Mouse (Mus musculus) MEL (cell line): Measurements from ENCODE around the gene Rab8a. TPM values are rescaled to one million over a fixed set of nuclear protein-coding genes. Genes with fewer than 3 reads are reported as not detected.
"Not testable (repeated sequence)": the region's sequence is repeated elsewhere in the genome, so short reads cannot be mapped to it uniquely, and the experiment has no call there.

Experiments
- DNase-seq: peaks from one replicate; pipeline ENCODE4 v3.0.0; 2011; ENCODE audit warnings: low read depth, low spot score
- H3K27ac ChIP-seq: 2 replicates; pipeline ENCODE4 v1.5.1; 2012; ENCODE audit warnings: low read depth, mild to moderate bottlenecking, control low read depth, low read length, moderate library complexity; ENCODE audit not compliant: control insufficient read depth
- H3K27me3 ChIP-seq, 2 experiments: fragments of 150-350 bp in 1 of 2; sonication (generic) in 1 of 2; 2 replicates each; pipeline ENCODE4 v1.6.1; 2012; ENCODE audit warnings: low read length in 2 of 2, mild to moderate bottlenecking in 2 of 2, improper control_type of control experiment in 1 of 2, moderate library complexity in 1 of 2; ENCODE audit not compliant: insufficient read depth in 2 of 2, control insufficient read depth in 1 of 2
- H3K36me3 ChIP-seq, 2 experiments: 2 replicates each; pipeline ENCODE4 v1.6.1; 2012 to 2014; ENCODE audit warnings: low read length in 2 of 2, improper control_type of control experiment in 1 of 2, inconsistent platforms in 1 of 2, mild to moderate bottlenecking in 1 of 2; ENCODE audit not compliant: insufficient read depth in 2 of 2, control insufficient read depth in 1 of 2
- H3K4me1 ChIP-seq, 2 experiments: fragments of 150-350 bp in 1 of 2; sonication (generic) in 1 of 2; 2 replicates each; pipeline ENCODE4 v1.6.1; 2012; ENCODE audit warnings: low read length in 2 of 2, improper control_type of control experiment in 1 of 2, mild to moderate bottlenecking in 1 of 2; ENCODE audit not compliant: insufficient read depth in 2 of 2, control insufficient read depth in 1 of 2
- H3K4me3 ChIP-seq, 2 experiments: fragments of 150-350 bp in 1 of 2; sonication (generic) in 1 of 2; 2 replicates each; pipeline ENCODE4 v1.5.1; 2012; ENCODE audit warnings: low read depth in 2 of 2, low read length in 2 of 2, mild to moderate bottlenecking in 2 of 2, moderate library complexity in 2 of 2, control low read depth in 1 of 2, improper control_type of control experiment in 1 of 2; ENCODE audit not compliant: control insufficient read depth in 1 of 2, insufficient read depth in 1 of 2
- H3K79me2 ChIP-seq: 2 replicates; pipeline ENCODE4 v1.6.1; 2012; ENCODE audit warnings: mild to moderate bottlenecking, low read length, moderate library complexity; ENCODE audit not compliant: control insufficient read depth, poor library complexity, insufficient read depth
- H3K9ac ChIP-seq: 2 replicates; pipeline ENCODE4 v1.6.1; 2012; ENCODE audit warnings: low read depth, mild to moderate bottlenecking, control low read depth, low read length, moderate library complexity; ENCODE audit not compliant: control insufficient read depth, poor library complexity, severe bottlenecking
- H3K9me3 ChIP-seq: fragments of 150-350 bp; sonication (generic); replicated peaks from 2 replicates; pipeline ENCODE4 v1.6.1; 2012; ENCODE audit warnings: mild to moderate bottlenecking, low read length, improper control_type of control experiment, moderate library complexity; ENCODE audit not compliant: insufficient read depth
- BHLHE40 ChIP-seq: IDR thresholded peaks from 2 replicates; pipeline ENCODE4 v1.6.1; 2012; ENCODE audit warnings: low read depth, mild to moderate bottlenecking, inconsistent platforms, low read length, improper control_type of control experiment, borderline replicate concordance
- CHD1 ChIP-seq: IDR thresholded peaks from 2 replicates; pipeline ENCODE4 v1.6.1; 2012; ENCODE audit warnings: low read depth, mild to moderate bottlenecking, inconsistent platforms, low read length, improper control_type of control experiment
- CTCF ChIP-seq, 3 experiments: IDR thresholded peaks in 2 of 3; conservative IDR thresholded peaks in 1 of 3; 2 replicates each; pipeline ENCODE4 v1.5.1; 2011 to 2012; ENCODE audit warnings: low read length in 3 of 3, low read depth in 2 of 3, mild to moderate bottlenecking in 2 of 3, improper control_type of control experiment in 1 of 3, inconsistent platforms in 1 of 3, mixed read lengths in 1 of 3, moderate library complexity in 1 of 3; ENCODE audit not compliant: control insufficient read depth in 1 of 3, insufficient read depth in 1 of 3, poor library complexity in 1 of 3, severe bottlenecking in 1 of 3
- E2F4 ChIP-seq: IDR thresholded peaks from 2 replicates; pipeline ENCODE4 v1.6.1; 2011; ENCODE audit warnings: low read depth, low read length, improper control_type of control experiment, borderline replicate concordance
- ELF1 ChIP-seq: IDR thresholded peaks from 2 replicates; pipeline ENCODE4 v1.6.1; 2014; ENCODE audit warnings: low read depth, mild to moderate bottlenecking, inconsistent platforms, low read length, improper control_type of control experiment, moderate library complexity
- GABPA ChIP-seq: IDR thresholded peaks from 2 replicates; pipeline ENCODE4 v1.6.1; 2012; ENCODE audit warnings: low read depth, mild to moderate bottlenecking, inconsistent platforms, low read length, improper control_type of control experiment, moderate library complexity
- HCFC1 ChIP-seq: IDR thresholded peaks from 2 replicates; pipeline ENCODE4 v1.6.1; 2012; ENCODE audit warnings: low read depth, mild to moderate bottlenecking, inconsistent platforms, low read length, improper control_type of control experiment, moderate library complexity
- JUND ChIP-seq: IDR thresholded peaks from 2 replicates; pipeline ENCODE4 v1.6.1; 2011; ENCODE audit warnings: low read depth, mild to moderate bottlenecking, improper control_type of control experiment, low read length
- MAX ChIP-seq: IDR thresholded peaks from 2 replicates; pipeline ENCODE4 v1.6.1; 2011; ENCODE audit warnings: low read length, improper control_type of control experiment
- MAZ ChIP-seq: IDR thresholded peaks from 2 replicates; pipeline ENCODE4 v1.6.1; 2012; ENCODE audit warnings: low read depth, mild to moderate bottlenecking, inconsistent platforms, low read length, improper control_type of control experiment
- MXI1 ChIP-seq: IDR thresholded peaks from 2 replicates; pipeline ENCODE4 v1.6.1; 2011; ENCODE audit warnings: mild to moderate bottlenecking, low read depth, low read length, improper control_type of control experiment
- MYB ChIP-seq: IDR thresholded peaks from 2 replicates; pipeline ENCODE4 v1.6.1; 2011; ENCODE audit warnings: mild to moderate bottlenecking, low read depth, low read length, improper control_type of control experiment
- NELFE ChIP-seq: IDR thresholded peaks from 2 replicates; pipeline ENCODE4 v1.6.1; 2011; ENCODE audit warnings: low read depth, low read length, improper control_type of control experiment
- NRF1 ChIP-seq: IDR thresholded peaks from 2 replicates; pipeline ENCODE4 v1.6.1; 2014; ENCODE audit warnings: low read depth, mild to moderate bottlenecking, inconsistent platforms, low read length, improper control_type of control experiment, moderate library complexity; ENCODE audit not compliant: poor library complexity, insufficient read depth, severe bottlenecking
- POLR2AphosphoS2 ChIP-seq: IDR thresholded peaks from 2 replicates; pipeline ENCODE4 v1.6.1; 2011; ENCODE audit warnings: low read length, improper control_type of control experiment
- RAD21 ChIP-seq: IDR thresholded peaks from 2 replicates; pipeline ENCODE4 v1.6.1; 2011; ENCODE audit warnings: mild to moderate bottlenecking, low read depth, low read length, improper control_type of control experiment
- RCOR1 ChIP-seq: IDR thresholded peaks from 2 replicates; pipeline ENCODE4 v1.6.1; 2012; ENCODE audit warnings: low read depth, mild to moderate bottlenecking, inconsistent platforms, low read length, improper control_type of control experiment
- TAL1 ChIP-seq: IDR thresholded peaks from 2 replicates; pipeline ENCODE4 v1.6.1; 2012; ENCODE audit warnings: mild to moderate bottlenecking, inconsistent platforms, low read length, moderate library complexity, mixed read lengths
- TCF12 ChIP-seq: IDR thresholded peaks from 2 replicates; pipeline ENCODE4 v1.6.1; 2014; ENCODE audit warnings: low read depth, mild to moderate bottlenecking, inconsistent platforms, low read length, improper control_type of control experiment, moderate library complexity
- UBTF ChIP-seq: IDR thresholded peaks from 2 replicates; pipeline ENCODE4 v1.6.1; 2012; ENCODE audit warnings: low read depth, mild to moderate bottlenecking, inconsistent platforms, low read length, improper control_type of control experiment, moderate library complexity, borderline replicate concordance; ENCODE audit not compliant: insufficient read depth
- USF1 ChIP-seq: IDR thresholded peaks from 2 replicates; pipeline ENCODE4 v1.6.1; 2014; ENCODE audit warnings: low read depth, mild to moderate bottlenecking, inconsistent platforms, low read length, improper control_type of control experiment, moderate library complexity
- USF2 ChIP-seq, 2 experiments: IDR thresholded peaks; 2 replicates each; pipeline ENCODE4 v1.6.1; 2011 to 2012; ENCODE audit warnings: improper control_type of control experiment in 2 of 2, low read length in 2 of 2, borderline replicate concordance in 1 of 2, inconsistent platforms in 1 of 2, low read depth in 1 of 2, mild to moderate bottlenecking in 1 of 2; ENCODE audit not compliant: insufficient read depth in 1 of 2
- ZC3H11A ChIP-seq: IDR thresholded peaks from 2 replicates; pipeline ENCODE4 v1.6.1; 2012; ENCODE audit warnings: low read depth, mild to moderate bottlenecking, inconsistent platforms, low read length, improper control_type of control experiment
- ZKSCAN1 ChIP-seq: IDR thresholded peaks from 2 replicates; pipeline ENCODE4 v1.6.1; 2012; ENCODE audit warnings: low read depth, mild to moderate bottlenecking, inconsistent platforms, low read length, improper control_type of control experiment, moderate library complexity
- ZMIZ1 ChIP-seq: IDR thresholded peaks from 2 replicates; pipeline ENCODE4 v1.6.1; 2012; ENCODE audit warnings: low read depth, mild to moderate bottlenecking, inconsistent platforms, low read length, improper control_type of control experiment, moderate library complexity
- polyA plus RNA-seq, 2 experiments: library from polyadenylated mRNA; stranded (reverse) in 1 of 2; unstranded in 1 of 2; fragments of >175 nt in 1 of 2; fragments of >200 nt in 1 of 2; gene quantifications; 2 replicates each; pipeline versions ENCODE4 v1.2.1 to v1.2.4; 2012; ENCODE audit warnings: low replicate concordance in 2 of 2, low read depth in 1 of 2; ENCODE audit not compliant: insufficient read length in 2 of 2, insufficient read depth in 1 of 2, missing spikeins in 1 of 2
- total RNA-seq: library from RNA; depleted of rRNA; stranded (reverse); fragments of 300-350 nt; gene quantifications from 2 replicates; pipeline ENCODE4 v1.2.3, GENCODE M21; 2012

The Rab8a gene
- total and polyA plus RNA-seq, 3 experiments = 97.4 to 139 TPM; not detected in 1

DNA sequence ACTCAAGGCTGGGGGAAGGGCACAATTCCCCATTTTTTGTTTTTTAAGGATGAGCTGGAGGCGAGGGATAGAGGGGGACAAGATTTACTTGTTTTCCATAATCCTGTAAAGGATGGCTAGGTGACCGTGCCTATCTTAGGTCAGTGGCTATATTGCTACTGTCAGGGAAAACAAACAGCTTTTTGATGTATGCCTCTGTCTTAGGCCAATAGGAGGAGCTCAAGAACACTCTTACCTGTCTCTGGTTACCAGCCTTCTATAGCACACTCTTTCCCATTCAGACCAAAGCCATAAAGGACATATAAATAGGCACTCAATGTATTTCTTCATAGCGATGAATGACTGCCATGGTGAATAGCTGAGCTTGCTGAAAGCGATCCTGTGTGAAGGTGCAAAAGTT lies 42.4 kb upstream of the Rab8a start:
- H3K4me1 ChIP-seq = no peaks in the 10 kb centered on the region
- H3K4me3 ChIP-seq = no peak overlapping the region
- no peaks in the 10 kb centered on the region for H3K79me2 ChIP-seq
- H3K27me3 ChIP-seq = no peaks in the 10 kb centered on the region
- H3K27ac ChIP-seq = no peak overlapping the region
- no peaks in the 10 kb centered on the region for H3K36me3 ChIP-seq
- H3K9ac ChIP-seq = no peak overlapping the region
- H3K9me3 ChIP-seq = no peaks in the 10 kb centered on the region
- TF ChIP-seq ZC3H11A = no peak
- TF ChIP-seq HCFC1 = no peak
- TF ChIP-seq USF1 = no peak
- TF ChIP-seq ZMIZ1 = no peak
- no peak for TF ChIP-seq ZKSCAN1
- no peak for TF ChIP-seq CTCF (IDR thresholded peaks at IDR 0.05 in 2 of 3, conservative IDR thresholded peaks at IDR 0.05 in 1 of 3; ENCODE audit: control insufficient read depth in 1 of 3, insufficient read depth in 1 of 3, low read depth in 2 of 3, low read length in 3 of 3, poor library complexity in 1 of 3, severe bottlenecking in 1 of 3)
- TF ChIP-seq BHLHE40 = no peak
- no peak for TF ChIP-seq GABPA
- no peak for TF ChIP-seq JUND
- TF ChIP-seq TCF12 = no peak
- no peak for TF ChIP-seq POLR2AphosphoS2
- TF ChIP-seq MAX = no peak
- no peak for TF ChIP-seq USF2 (IDR thresholded peaks at IDR 0.05; ENCODE audit: borderline replicate concordance in 1 of 2, insufficient read depth in 1 of 2, low read depth in 1 of 2, low read length in 2 of 2)
- no peak for TF ChIP-seq MXI1
- no peak for TF ChIP-seq RCOR1
- no peak for DNase-seq

DNA sequence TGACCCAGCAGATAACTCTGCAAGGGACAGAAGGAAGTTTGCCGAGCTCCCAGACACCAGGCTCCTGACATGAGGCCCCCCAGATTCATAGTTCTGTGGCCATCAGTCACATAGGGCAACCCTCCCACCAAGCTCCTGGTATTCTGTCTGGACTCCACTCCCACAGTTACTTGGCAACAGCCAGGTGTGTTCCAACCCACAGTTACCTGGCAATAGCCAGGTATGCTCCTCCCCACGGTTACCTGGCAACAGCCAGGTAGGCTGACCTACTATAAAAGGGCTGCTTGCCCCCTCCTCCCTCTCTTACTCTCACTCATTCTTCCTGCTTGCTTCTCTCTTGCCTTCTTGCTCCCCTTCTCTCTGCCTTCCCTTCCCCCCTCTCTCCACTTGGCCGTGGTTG lies 39.5 kb upstream of the Rab8a start:
- H3K27me3 ChIP-seq, H3K4me3 ChIP-seq, H3K27ac ChIP-seq, H3K9me3 ChIP-seq, H3K4me1 ChIP-seq, H3K36me3 ChIP-seq, DNase-seq, H3K9ac ChIP-seq, H3K79me2 ChIP-seq: not testable (repeated sequence)

DNA sequence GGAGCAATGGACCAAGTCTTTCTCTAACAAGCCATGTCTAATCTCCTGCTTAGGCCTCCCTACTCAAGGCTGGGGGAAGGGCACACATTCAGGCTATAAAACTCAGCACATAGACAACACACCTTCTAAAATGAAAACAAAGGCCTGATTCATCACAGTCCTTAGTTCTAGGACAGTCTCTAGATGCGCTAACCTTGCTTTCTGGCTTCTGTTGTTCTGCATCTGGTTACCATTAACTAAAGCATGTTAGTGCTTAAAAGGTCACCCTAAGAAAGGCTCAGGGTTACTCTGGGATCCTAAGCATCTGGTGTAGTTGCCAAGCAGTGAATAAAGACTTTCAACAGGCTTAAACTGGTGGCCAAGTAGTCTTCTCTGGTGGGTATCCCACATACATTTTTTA lies 39.0 kb upstream of the Rab8a start:
- Histone ChIP-seq H3K9ac (no peak overlapping the region), H3K36me3 (no peaks in the 10 kb centered on the region), H3K9me3 (no peaks in the 10 kb centered on the region), H3K27me3 (no peaks in the 10 kb centered on the region), H3K4me1 (no peaks in the 10 kb centered on the region), H3K27ac (no peak overlapping the region), H3K4me3 (no peak overlapping the region), H3K79me2 (no peaks in the 10 kb centered on the region)
- no peak for DNase-seq
- TF ChIP-seq TAL1 (no peak), NRF1 (no peak), UBTF (no peak), CHD1 (no peak), ZC3H11A (no peak), MYB (no peak), MAZ (no peak), E2F4 (no peak), ZMIZ1 (no peak), TCF12 (no peak), MAX (no peak), RAD21 (no peak), USF1 (no peak), BHLHE40 (no peak), ELF1 (no peak), NELFE (no peak), GABPA (no peak), MXI1 (no peak)
